Mouse (Mus musculus) left cerebral cortex, postnatal 36 days (tissue): Measurements from ENCODE around the gene C4bp. TPM values are rescaled to one million over a fixed set of nuclear protein-coding genes. Genes with fewer than 3 reads are reported as not detected.
"Not testable (repeated sequence)": the region's sequence is repeated elsewhere in the genome, so short reads cannot be mapped to it uniquely, and the experiment has no call there.

Source experiments
- DNase-seq, 2 experiments: peaks; one replicate each; pipeline ENCODE4 v3.0.0; 2021 to 2022; ENCODE audit warnings: low spot score in 2 of 2, mixed read lengths in 1 of 2
- intact Hi-C: fragments of 180-260 bp; cut with DNase I; formaldehyde crosslinking; loops from one replicate; pipeline ENCODE4 v1.15.1; 2025
- total RNA-seq, 2 experiments: library from RNA; stranded (reverse); gene quantifications; 2 replicates each; pipeline ENCODE4 v1.2.3; 2021

C4bp gene
- total RNA-seq, result not detected

DNA sequence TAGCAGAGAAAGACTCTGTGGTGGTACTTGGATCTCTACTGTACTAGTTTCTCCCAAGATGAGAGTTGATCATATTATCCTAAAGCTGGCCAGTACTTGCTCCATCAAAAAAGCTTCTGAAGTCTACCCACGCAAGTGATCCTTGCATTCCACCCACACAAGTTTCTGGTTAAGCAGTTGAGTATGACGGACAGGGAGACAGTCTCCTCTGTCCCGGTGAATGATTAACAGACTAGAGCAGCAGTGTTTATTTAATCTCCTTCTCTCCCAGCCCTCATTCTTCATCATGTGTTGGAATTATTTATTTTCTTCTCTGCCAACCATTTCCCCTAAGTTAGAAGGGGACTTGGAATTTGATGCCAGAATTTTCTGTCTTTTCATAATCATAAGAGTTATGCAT, at the start of gene C4bp:
Gene C4bp, minus strand, starts transcription at position 179 of the 400 bp plus-strand sequence.
- DNase-seq, result no peak
- intact Hi-C loops, result no loop called here

DNA sequence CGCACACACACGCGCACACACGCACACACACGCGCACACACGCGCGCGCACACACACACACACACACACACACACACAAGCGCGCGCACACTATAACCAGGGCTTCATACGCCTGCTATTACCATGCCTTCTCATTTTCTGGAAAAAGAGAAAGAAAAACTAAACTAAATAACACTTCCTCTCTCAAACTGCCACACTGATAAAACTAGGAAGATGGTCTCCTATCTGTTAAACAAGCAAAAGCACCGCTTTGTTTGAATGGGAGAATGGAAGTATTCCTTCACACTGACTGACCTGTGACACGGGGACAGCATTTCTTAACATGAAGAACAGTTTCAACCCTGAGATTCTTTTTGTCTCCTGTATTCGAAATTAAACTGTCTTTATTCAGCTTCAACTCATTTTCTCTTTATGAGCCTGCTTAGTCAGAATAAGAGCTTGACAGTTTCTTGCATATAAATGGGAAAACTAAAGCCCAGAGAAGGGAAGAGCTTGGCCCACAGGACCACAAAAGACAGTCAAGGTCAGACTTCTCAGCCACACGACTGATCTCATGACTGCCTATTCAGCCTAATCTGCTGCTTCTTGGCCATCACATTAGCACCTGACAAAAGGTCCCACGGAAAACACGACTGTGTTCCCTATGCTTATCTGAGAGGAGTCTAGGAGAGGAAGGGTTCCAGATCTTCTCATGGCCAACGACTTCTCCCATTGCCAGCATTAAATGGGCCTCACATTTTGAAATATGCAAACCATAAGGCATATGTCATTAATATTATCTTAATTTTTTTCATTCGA, 49.0 kb upstream of the C4bp start:
- no peak for DNase-seq
- intact Hi-C loops, result no loop called here

DNA sequence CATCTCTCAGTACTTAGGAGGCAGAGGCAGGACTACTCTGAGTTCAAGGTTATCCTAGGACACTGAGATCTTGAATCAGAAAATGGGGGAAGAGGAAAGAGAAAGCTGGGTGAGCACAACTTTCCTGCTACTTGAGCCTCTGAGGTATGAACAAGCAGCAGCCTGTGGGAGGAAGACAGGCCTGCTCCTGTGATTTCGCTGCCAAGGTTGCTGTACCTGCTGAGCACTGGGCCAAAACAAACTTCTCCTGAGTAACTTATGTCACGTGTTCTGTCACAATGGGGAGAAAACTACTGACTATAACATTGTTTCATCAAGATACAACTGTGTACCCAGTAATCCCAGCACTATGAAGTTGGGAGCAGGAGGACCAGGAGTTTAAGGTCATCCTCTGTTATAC, 42.2 kb upstream of the C4bp start:
- DNase-seq, result no peak
- intact Hi-C loops, result no loop called here

DNA sequence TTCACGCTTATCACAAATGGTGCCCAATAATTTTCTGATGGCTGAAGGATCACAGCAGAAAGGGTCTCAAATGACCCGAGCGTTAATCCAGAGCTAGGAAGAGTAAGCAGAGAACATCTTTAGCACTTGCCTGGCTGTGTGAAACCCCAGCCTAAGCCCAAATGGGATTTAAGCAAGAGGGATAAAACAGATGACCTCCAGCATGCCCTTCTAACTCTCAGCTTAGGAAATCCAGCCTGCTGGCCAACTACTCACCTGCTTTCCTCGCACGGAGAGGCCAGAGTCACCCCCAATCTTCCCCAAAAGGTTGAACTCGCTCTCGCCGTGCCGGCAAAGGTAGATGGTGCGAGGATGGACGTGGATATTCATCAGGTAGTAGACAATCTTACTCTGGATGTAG, 40.5 kb upstream of the C4bp start:
- no peak for DNase-seq
- intact Hi-C loops, result no loop called here

DNA sequence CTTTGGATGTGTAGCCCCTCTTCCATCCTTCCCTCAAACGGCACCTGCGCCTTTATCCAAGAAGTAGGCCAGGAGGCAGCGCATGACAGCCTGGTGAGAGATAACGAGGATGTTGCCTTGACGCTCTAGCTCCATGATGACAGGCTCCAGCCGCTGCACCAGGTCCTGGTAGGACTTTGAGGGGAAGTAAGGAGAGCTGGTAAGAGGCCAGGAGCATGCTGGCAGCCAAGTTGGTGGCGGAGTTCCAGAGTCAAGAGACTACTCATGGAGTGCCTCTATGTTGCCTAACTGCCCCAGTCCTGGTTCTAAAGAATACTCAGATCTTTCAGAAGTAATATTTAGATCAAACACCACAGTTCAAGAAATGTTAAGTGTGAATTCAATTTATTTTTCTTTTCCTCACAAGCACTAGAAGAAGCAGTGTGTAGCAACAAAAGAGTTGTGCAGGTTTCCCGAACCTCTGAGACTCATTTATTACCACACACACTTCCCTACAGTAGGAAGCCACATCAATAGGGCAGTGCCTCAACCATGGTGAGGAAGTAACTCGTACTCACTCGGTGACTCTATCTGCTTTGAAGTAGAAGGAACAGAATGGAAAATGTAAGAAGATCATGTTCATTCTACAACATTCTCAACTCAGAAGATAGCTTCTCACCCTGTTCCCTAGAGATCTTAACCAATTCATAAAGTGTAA, 38.7 kb upstream of the C4bp start:
- peak in 1 of 2 experiments; percentile 19 for DNase-seq
- intact Hi-C loops, result loop anchor here (10.0 kb wide), 1 partner anchor 75 kb away; no protein-coding TSS in a partner anchor

DNA sequence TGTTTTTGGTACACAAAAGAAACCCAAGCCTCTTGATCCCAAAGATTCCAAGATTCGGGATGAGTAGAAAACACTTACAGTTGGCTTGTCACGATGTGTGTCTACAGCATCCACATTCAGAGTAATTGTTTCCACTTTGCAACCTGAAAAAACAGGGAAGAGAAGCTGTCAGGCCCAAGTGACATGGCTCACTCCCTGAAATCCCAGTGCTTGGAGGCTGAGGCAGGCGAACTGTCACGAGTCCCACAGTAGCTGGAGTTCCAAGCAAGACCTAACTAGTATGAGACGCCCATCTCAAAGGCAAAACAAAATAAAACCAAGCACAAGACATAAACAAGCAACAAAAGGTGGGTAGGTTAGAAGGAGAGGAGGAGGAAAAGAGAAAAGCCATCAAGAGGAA, 37.2 kb upstream of the C4bp start:
- intact Hi-C loops, result loop anchor here (10.0 kb wide), 1 partner anchor 76 kb away; no protein-coding TSS in a partner anchor
- no peak for DNase-seq

DNA sequence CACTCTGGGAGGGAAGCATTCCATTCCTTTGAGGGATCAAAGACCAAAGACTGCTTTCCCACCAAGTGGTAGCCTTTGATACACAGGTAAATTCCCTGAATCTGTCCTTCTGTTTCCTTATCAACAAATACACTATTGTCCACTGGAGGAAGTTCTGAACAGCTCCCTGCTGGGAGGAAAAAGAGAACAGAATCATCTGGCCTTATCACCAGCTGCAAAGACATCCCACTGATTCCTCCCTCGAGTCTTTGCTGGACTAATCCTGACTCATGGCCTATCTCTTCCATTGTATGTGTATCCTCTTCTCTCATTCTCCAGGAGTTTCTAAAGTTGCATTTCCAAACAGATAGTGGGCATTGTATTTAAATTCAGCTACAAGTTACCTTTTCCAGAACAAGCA, 22.5 kb upstream of the C4bp start:
- intact Hi-C loops, result no loop called here
- no peak for DNase-seq

DNA sequence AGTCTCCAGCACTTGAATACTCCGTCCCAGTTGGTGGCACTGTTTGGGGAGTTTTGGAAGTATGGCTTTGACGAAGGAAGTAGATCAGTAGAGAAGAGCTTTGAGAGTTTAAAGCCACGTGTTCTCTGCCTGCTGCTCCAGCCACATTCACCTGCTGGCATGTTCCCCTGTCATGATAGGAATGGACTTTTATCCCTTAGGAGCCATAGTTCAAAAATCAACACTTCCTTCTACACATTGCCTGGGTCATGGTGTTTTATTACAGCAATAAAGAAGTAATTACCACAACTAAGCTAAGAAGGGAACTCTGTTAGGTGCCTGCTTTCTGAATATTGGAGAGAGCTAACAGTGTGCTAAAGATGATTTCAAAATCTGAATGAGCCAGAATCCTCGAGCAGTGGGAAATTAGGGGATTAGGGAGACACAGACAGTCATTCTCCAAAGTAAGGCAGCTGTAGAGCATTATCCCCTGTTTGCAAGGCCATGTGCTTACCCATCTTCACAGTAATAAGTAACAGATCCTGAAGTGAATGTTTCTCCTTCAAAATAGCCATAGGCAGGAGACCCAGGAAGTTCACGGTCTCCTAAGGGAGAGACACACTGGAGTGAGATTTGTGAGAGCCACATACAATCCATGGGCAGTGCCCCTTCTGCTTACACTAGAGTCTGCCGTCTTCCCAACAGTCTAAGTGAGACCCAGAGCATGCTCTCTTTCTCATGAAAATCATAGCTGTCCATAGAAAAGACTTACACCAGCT, 20.4 kb upstream of the C4bp start:
- DNase-seq, result no peak
- intact Hi-C loops, result no loop called here

DNA sequence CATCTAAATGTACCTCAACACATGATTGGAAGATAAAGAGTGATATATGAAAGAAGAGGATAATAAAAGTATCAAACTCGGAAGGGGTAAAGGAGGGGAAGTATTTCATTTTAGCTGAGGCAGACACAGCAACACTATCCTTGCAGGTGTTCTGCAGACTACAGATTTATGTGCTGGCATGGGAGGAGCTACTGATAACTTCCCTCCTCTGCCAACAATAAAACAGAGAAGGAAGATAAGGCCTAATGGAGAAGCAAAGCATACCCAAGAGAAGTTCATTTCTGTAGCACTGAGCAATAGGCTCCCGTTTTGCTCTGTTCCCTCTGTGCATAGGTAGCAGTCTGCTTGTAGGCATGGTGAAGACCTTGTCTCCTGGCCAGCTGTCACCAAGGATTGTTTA, 19.6 kb upstream of the C4bp start:
- intact Hi-C loops, result no loop called here
- no peak for DNase-seq

DNA sequence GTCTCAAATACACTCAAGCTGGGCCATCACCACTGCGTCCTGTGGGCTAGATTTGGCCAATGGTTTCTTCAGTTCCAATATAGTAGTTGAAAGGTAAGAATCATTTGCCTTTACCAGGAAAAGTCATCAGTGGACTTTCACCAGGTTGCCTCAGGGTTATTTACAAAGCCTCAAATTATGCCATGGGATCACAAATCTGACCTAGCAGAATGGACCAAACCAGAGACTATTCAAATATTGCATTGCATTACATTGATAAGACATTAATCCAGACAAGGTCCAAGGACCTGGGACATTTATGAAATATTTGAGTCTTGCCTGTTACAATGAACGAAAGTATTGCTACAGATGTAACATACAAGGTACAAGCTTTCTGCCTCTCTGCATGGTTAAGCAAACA, 17.1 kb upstream of the C4bp start:
- intact Hi-C loops, result no loop called here
- no peak for DNase-seq

DNA sequence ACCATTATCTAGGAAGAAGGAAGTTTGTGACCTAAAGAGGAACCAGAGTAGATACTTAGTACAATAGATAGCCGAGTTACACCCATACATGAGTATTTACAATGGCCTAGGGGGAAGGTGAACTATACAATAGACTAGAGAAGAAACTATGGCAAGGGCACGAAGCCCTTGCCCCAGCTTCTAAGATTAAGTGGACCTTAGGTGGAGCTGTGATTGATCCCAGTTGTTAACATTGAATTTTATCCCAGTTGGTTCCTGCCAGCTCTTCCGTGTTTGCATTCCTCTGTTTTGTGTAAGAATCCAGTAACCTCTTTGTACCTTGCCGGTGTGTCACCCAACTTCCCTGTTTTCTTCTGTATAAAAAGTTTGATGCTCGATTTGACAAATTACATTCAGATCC, 2.1 kb upstream of the C4bp start:
- DNase-seq, intact Hi-C loops: not testable (repeated sequence)

DNA sequence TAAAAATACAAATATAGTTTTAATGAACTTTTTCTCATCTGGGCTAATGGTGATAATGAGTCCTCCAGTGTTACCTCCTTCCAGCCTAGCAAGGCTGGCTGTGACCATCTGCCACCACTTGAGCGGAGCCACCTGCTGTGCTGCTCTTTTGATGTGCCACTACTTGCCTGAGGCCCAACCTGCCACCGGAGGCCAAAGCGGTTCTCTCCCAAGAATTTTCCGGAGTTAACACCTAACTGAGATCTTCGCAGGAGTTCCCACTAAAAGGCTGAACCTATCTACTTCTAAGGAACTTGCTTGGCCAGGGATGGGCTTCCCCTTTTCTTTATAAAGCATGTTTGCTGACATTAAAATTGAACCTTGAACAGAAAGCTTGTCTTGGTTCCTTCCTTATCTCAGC, 1.8 kb downstream of the C4bp start:
- intact Hi-C loops, DNase-seq: not testable (repeated sequence)

DNA sequence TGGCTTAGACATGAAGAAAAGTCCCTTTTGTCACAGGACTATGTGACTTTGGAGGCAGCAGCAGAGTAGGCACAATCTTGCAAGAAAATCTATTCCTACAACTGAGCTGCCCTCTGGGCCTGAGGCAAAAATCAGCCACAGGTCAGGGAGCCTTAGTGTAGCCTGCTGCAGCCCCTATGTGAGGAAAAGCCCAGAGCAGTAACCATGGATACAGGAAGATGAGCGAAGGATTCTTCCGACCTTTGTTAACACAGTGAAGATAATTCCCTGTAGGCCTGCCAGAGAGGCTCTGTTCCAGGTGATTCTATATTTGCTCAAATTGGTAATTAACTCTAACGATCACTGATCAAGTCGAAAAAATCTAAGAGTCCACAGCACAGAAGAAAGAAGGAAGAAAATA, 17.3 kb downstream of the C4bp start:
- DNase-seq, result no peak

DNA sequence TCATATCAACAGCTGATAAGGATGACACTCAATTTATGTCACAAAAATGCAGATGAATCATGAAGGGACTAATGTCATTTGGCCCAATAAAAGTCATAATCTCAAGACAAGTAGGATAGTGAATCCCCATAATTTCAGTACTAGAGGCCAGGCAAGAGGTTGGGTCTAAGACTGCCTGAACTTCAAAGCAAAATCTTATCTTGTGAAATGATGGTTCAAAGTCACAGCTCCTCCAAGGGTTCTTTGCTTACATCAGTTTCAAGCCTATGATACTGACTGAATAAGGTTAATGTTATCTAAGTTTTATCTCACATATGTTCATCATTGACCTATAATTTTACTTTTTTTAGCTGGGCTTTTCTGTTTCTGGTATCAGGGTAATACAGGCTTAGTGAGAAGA, 20.5 kb downstream of the C4bp start:
- intact Hi-C loops, result no loop called here
- DNase-seq, result no peak

More for the DNA sequence above, 17.3 kb downstream of the C4bp start:
- intact Hi-C loops, result no loop called here

DNA sequence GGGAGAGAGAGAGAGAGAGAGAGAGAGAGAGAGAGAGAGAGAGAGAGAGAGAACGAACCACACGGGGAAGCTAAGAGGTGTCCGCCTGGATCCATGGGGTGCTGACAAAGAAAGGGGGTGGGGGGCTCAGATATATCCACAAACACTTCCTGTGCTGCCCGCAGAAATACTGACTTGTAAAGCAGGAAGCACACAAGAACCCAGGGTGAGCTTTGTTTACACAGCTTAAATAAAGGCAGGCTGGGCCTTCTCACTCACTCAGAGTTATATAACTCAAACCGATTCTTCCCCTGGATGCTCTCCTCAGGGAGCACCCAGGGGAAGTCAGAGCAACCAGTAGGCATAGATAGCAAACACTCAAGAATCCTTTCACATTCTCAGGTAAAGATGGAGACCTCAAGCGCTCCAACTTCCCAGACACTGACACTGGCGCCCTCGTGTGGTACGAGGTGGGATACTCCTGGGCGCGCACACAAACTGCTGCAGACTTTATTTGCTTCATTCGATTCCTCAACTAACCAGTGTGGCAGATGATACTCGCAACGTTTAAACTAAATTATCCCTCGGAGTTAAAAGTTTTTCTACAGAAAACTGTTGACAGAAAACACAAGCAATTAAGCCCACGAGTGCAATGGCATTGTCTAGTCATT, 27.5 kb downstream of the C4bp start:
- intact Hi-C loops, result loop anchor here (2.0 to 5.0 kb wide), 2 partner anchors 57 to 85 kb away; no protein-coding TSS in a partner anchor
- peak; percentile 47 to 54 for DNase-seq

DNA sequence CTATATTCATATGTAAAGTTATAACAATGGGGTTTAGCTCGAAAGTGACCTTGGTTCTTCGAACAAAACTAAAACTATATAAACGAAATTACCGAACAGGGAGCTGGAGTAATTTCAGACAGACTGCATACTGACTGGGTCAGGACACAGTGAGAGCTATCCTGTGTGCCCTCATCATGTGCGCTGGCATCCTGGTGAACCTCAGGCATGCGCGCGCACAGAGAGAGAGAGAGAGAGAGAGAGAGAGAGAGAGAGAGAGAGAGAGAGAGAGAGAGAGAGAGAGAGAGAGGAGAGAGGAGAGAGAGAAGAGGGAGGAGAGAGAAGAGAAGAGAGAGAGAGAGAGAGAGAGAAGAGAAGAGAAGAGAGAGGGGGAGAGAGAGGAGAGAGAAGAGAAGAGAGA, 28.1 kb downstream of the C4bp start:
- no peak for DNase-seq
- intact Hi-C loops, result loop anchor here (5.0 kb wide), 1 partner anchor 56 kb away; no protein-coding TSS in a partner anchor

DNA sequence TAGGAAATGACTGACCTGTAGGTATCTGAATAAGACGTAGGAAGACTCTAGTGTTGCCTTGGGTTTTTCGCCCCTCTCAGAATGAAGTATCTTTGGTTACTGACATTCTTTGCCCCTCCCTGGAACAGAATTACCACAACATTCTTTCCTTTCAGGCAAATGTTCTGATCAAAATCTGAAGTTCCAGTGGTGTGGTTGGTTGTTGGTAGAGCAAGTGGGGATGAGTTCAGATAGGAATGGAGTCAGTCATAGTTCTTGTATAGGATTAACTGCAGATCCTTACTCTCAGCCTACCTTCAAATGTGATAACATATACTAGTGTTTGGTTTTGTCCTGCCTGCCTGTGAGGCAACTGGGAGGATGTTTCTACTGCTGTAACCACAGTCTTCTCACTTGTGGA, 31.9 kb downstream of the C4bp start, which contains the start of gene Zp3r:
Gene Zp3r, minus strand, starts transcription at position 101 of the 400 bp plus-strand sequence.
- intact Hi-C loops, result no loop called here
- DNase-seq, result no peak

DNA sequence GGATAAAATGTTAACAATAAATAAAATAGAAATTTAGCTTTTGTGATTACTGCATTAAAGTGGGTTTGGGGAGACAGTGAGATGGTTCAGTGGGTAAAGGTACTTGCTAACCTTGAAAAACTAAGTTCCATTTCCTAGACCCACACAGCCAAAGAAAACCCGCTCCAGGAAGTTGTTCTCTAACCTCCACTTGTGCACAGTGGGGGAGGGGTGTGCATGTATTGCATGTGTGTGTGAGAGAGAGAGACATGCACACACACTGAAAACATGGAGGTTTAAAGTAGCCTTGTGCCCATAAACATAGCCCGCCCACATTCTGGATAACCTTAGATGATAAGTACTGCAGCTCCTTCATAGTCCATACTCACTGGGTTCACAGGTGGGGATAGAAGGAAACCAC, 65.1 kb downstream of the C4bp start:
- no peak for DNase-seq
- intact Hi-C loops, result no loop called here

DNA sequence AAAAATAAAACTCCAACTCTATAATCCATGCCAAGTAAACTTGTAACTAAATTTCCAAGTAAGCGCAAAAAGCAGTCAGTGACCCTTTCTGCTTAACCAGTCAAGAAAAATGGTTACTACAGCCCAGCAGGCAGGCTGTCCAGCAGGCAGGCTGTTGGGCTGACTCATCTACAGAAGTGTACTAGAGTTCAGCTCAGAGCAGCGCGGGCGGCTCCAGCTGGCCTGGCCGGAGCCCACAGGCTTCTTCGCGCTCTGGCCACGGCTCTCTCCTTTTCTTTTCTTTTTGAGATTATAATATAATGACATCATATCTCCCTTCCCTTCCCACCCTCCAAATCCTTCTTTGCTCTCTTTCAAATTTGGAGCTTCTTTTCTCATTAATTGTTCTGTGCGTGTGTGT, 72.8 kb downstream of the C4bp start:
- intact Hi-C loops, result no loop called here
- DNase-seq, result no peak
